Mouse (Mus musculus): ENCODE results near the gene Drap1. TPM values are rescaled to one million over a fixed set of nuclear protein-coding genes. Genes with fewer than 3 reads are reported as not detected.
A peak's percentile ranks its signal among the peaks of the same experiment; 100 is the strongest.

Drap1 gene
- 121 and 124 TPM in 2 replicates for total RNA-seq (2012; rRNA removed)

DNA sequence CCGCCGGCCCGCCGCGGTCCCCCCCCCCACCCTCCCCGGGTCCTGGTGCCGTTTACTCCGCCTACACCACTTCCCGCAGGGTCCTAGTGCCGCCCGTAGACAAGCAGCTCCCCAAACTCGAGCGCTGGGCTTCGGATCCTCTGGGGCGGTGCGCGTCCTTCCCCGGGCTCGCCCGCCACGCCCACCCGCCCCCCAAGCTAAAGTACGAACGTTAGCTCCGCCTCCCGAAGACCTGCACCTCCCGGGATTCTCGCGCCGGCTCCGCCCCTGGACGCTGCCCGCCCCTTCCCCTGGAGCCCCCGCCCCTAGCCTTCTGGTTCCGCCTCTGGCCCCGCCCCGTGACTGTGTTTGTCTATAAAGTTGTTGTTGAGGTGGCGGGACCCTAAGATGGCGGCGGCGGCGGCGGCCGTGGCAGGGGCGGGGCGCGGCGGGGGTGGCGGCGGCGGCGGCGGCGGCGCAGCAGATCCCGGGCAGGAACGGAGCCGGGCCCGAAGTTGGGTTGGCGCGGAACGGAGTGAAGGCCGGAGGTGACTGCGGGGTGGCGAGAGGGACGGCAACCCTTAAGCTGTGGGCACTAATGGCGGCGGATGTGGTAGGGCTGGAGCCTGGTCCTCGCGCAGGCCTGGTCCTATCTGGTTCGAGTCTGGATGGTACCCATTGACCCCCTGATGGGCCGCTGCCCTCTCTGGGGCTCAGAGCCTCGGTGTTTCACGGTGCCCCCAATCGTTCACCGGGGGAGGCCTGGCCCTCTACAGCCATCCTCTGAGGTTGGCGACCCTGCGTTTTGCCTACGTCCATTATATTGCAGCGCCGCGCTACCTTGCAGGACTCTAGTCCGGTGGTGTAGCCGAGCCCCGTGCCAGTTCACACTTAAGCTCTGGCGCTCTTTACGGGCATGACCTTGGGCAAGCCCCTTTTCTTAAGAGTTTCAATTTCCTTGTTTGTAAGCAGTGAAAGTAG is at the start of gene Drap1, which contains the start of gene AI837181:
Gene Drap1 (minus strand): TSS at position 198 of the 960 bp plus-strand sequence.
Gene AI837181 (plus strand): TSS at position 363 of the 960 bp plus-strand sequence.
- Histone ChIP-seq H3K9me3 (ENCODE audit: control insufficient read depth, insufficient read depth, low read depth, low read length) (no peaks in the 10 kb centered on the region), H3K36me3 (ENCODE audit: control insufficient read depth, insufficient read depth, low read length, poor library complexity, severe bottlenecking) (peaks cover 20% of the 10 kb centered on the region; the same call in 1 of the 2 replicates), H3K9ac (ENCODE audit: insufficient read depth, low read depth, low read length, poor library complexity, severe bottlenecking) (peak within 1 kb of the TSS; percentile 93), H3K27ac (ENCODE audit: insufficient read depth, low read depth, low read length, poor library complexity, severe bottlenecking) (peak within 1 kb of the TSS; percentile 64), H3K4me1 (ENCODE audit: control insufficient read depth in 2 of 2, insufficient read depth in 2 of 2, low read length in 2 of 2, poor library complexity in 1 of 2) (peaks cover 6 to 14% of the 10 kb centered on the region in 2 experiments; a peak in 3 of 4 replicates), H3K4me3 (ENCODE audit: insufficient read depth in 1 of 2, low read depth in 1 of 2, low read length in 2 of 2, poor library complexity in 1 of 2, severe bottlenecking in 1 of 2) (peak within 1 kb of the TSS; percentile 84 to 99)
- DNase-seq (ENCODE audit: low read depth, low spot score), result peak; percentile 94
- TF ChIP-seq ZC3H11A (IDR thresholded peaks at IDR 0.05; ENCODE audit: borderline replicate concordance, low read depth, low read length) (no peak), MAFK (IDR thresholded peaks at IDR 0.05; ENCODE audit: insufficient read depth, low read depth, low read length) (no peak), CHD2 (IDR thresholded peaks at IDR 0.05; ENCODE audit: low read depth, low read length) (no peak), ZNF384 (IDR thresholded peaks at IDR 0.05; ENCODE audit: low read depth, low read length) (no peak; the same call in 1 of the 2 replicates), HCFC1 (IDR thresholded peaks at IDR 0.05; ENCODE audit: borderline replicate concordance, insufficient read depth, low read length) (0 out of 2 replicates have a peak, but pooled peaks have one; percentile 13)
- in situ Hi-C loops (cut with MboI; ENCODE audit: low sequenced_read_pairs in 2 of 2, unreplicated experiment in 2 of 2), result no loop called here

DNA sequence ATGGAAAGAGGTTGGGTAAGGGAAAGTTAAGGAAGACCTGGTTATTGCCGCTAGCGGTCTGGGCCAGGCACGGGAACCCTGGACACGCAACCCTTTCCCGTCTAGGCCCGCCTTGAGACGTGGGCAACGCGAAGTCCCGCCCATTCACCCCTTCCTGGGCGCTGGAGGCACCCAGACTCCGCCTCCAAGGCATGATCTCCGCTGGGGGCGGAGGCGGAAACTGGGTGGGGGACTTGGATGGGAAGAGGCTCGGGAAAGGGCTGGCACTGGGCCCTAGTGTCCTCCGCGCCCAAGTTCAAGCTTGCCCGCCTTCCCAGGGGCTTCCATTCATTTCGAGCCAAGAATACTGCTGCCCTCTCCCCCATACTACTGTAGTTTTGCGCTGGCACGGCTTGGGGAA is 48.9 kb upstream of the Drap1 start, which contains the start of gene Efemp2:
Gene Efemp2 (plus strand): TSS at position 235 of the 400 bp plus-strand sequence.
- H3K9me3 ChIP-seq (ENCODE audit: control insufficient read depth, insufficient read depth, low read depth, low read length), result no peaks in the 10 kb centered on the region
- H3K36me3 ChIP-seq (ENCODE audit: control insufficient read depth, insufficient read depth, low read length, poor library complexity, severe bottlenecking), result no peaks in the 10 kb centered on the region
- H3K9ac ChIP-seq (ENCODE audit: insufficient read depth, low read depth, low read length, poor library complexity, severe bottlenecking), result peak within 1 kb of the TSS; percentile 61
- no peak for TF ChIP-seq ZC3H11A (IDR thresholded peaks at IDR 0.05; ENCODE audit: borderline replicate concordance, low read depth, low read length)
- H3K4me1 ChIP-seq (ENCODE audit: control insufficient read depth in 2 of 2, insufficient read depth in 2 of 2, low read length in 2 of 2, poor library complexity in 1 of 2), result 0 out of 4 replicates have a peak, but pooled peaks cover 0 to 2% of the 10 kb centered on the region in 2 experiments
- DNase-seq (ENCODE audit: low read depth, low spot score), result peak; percentile 69
- H3K4me3 ChIP-seq (ENCODE audit: insufficient read depth in 1 of 2, low read depth in 1 of 2, low read length in 2 of 2, poor library complexity in 1 of 2, severe bottlenecking in 1 of 2), result peak within 1 kb of the TSS; percentile 76 to 81
- H3K27ac ChIP-seq (ENCODE audit: insufficient read depth, low read depth, low read length, poor library complexity, severe bottlenecking), result no peak within 1 kb of the TSS
- in situ Hi-C loops (cut with MboI; ENCODE audit: low sequenced_read_pairs in 2 of 2, unreplicated experiment in 2 of 2), result no loop called here

DNA sequence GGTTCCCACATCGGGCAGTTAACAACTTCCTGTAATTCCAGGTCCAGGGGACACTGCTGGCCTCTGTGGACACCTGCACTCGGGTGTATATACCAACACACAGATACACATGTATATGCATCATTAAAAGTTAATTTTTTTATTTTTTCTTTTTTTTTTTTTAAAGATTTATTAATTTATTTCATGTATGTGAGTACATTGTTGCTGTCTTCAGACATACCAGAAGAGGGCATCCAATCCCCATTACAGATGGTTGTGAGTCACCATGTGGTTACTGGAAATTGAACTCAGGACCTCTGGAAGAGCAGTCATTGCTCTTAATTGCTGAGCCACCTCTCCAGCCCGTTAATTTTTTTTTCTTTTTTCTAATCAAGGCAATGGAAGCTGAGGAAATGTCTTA is 48.1 kb upstream of the Drap1 start:
- in situ Hi-C loops (cut with MboI; ENCODE audit: low sequenced_read_pairs in 2 of 2, unreplicated experiment in 2 of 2), result no loop called here
- TF ChIP-seq ZC3H11A (IDR thresholded peaks at IDR 0.05; ENCODE audit: borderline replicate concordance, low read depth, low read length), result no peak
- no peak for TF ChIP-seq MAFK (IDR thresholded peaks at IDR 0.05; ENCODE audit: insufficient read depth, low read depth, low read length)
- TF ChIP-seq ZNF384 (IDR thresholded peaks at IDR 0.05; ENCODE audit: low read depth, low read length), result no peak
- TF ChIP-seq CHD2 (IDR thresholded peaks at IDR 0.05; ENCODE audit: low read depth, low read length), result no peak
- no peak for TF ChIP-seq HCFC1 (IDR thresholded peaks at IDR 0.05; ENCODE audit: borderline replicate concordance, insufficient read depth, low read length)
- Histone ChIP-seq H3K4me3 (ENCODE audit: insufficient read depth in 1 of 2, low read depth in 1 of 2, low read length in 2 of 2, poor library complexity in 1 of 2, severe bottlenecking in 1 of 2) (no peak overlapping the region), H3K4me1 (ENCODE audit: control insufficient read depth in 2 of 2, insufficient read depth in 2 of 2, low read length in 2 of 2, poor library complexity in 1 of 2) (peaks cover 3 to 4% of the 10 kb centered on the region in 2 experiments; a peak in 2 of 4 replicates), H3K9me3 (ENCODE audit: control insufficient read depth, insufficient read depth, low read depth, low read length) (no peaks in the 10 kb centered on the region), H3K36me3 (ENCODE audit: control insufficient read depth, insufficient read depth, low read length, poor library complexity, severe bottlenecking) (no peaks in the 10 kb centered on the region), H3K27ac (ENCODE audit: insufficient read depth, low read depth, low read length, poor library complexity, severe bottlenecking) (no peak overlapping the region), H3K9ac (ENCODE audit: insufficient read depth, low read depth, low read length, poor library complexity, severe bottlenecking) (no peak overlapping the region)
- no peak for DNase-seq (ENCODE audit: low read depth, low spot score)

DNA sequence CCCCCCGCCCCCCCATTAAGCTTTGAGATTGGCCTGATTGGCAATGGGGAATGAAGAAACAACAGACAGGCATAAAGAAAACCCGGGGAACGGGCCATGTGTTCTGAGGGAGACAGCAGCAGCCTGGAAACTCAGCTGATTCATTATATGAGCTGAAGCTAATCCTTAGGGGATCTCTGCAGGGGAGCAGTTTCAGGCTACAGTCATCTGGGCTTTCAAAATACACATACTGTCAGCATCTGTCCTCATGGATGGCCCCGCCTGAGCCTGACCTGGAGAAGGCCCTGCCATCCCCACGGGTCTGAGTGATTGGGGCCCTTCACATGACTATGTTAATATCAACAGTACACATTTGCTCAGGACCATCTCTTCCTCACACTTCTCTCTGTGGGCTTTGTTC is 47.1 kb upstream of the Drap1 start:
- no peak for DNase-seq (ENCODE audit: low read depth, low spot score)
- H3K9ac ChIP-seq (ENCODE audit: insufficient read depth, low read depth, low read length, poor library complexity, severe bottlenecking), result no peak overlapping the region
- H3K27ac ChIP-seq (ENCODE audit: insufficient read depth, low read depth, low read length, poor library complexity, severe bottlenecking), result no peak overlapping the region
- in situ Hi-C loops (cut with MboI; ENCODE audit: low sequenced_read_pairs in 2 of 2, unreplicated experiment in 2 of 2), result no loop called here
- H3K4me1 ChIP-seq (ENCODE audit: control insufficient read depth in 2 of 2, insufficient read depth in 2 of 2, low read length in 2 of 2, poor library complexity in 1 of 2), result peaks cover 4 to 5% of the 10 kb centered on the region in 2 experiments; a peak in 2 of 4 replicates
- no peaks in the 10 kb centered on the region for H3K9me3 ChIP-seq (ENCODE audit: control insufficient read depth, insufficient read depth, low read depth, low read length)
- TF ChIP-seq CHD2 (IDR thresholded peaks at IDR 0.05; ENCODE audit: low read depth, low read length) (no peak), MAFK (IDR thresholded peaks at IDR 0.05; ENCODE audit: insufficient read depth, low read depth, low read length) (no peak), ZNF384 (IDR thresholded peaks at IDR 0.05; ENCODE audit: low read depth, low read length) (no peak), ZC3H11A (IDR thresholded peaks at IDR 0.05; ENCODE audit: borderline replicate concordance, low read depth, low read length) (no peak), HCFC1 (IDR thresholded peaks at IDR 0.05; ENCODE audit: borderline replicate concordance, insufficient read depth, low read length) (no peak)
- no peak overlapping the region for H3K4me3 ChIP-seq (ENCODE audit: insufficient read depth in 1 of 2, low read depth in 1 of 2, low read length in 2 of 2, poor library complexity in 1 of 2, severe bottlenecking in 1 of 2)
- peaks cover 2% of the 10 kb centered on the region; the same call in 1 of the 2 replicates for H3K36me3 ChIP-seq (ENCODE audit: control insufficient read depth, insufficient read depth, low read length, poor library complexity, severe bottlenecking)

Data from ES-E14 (cell line).